Mouse (Mus musculus) E14TG2a.4 (cell line): Measurements from ENCODE around the gene 2210408I21Rik.

Experiments
- CTCF ChIP-seq: conservative IDR thresholded peaks from 2 replicates; pipeline ENCODE4 v1.5.1; 2014; ENCODE audit warnings: low read length
- NANOG ChIP-seq: IDR thresholded peaks from 2 replicates; pipeline ENCODE4 v1.6.1; 2014; ENCODE audit warnings: borderline replicate concordance, low read length, mixed read lengths
- POU5F1 ChIP-seq: IDR thresholded peaks from 2 replicates; pipeline ENCODE4 v1.6.1; 2014; ENCODE audit warnings: low read length, borderline replicate concordance

DNA sequence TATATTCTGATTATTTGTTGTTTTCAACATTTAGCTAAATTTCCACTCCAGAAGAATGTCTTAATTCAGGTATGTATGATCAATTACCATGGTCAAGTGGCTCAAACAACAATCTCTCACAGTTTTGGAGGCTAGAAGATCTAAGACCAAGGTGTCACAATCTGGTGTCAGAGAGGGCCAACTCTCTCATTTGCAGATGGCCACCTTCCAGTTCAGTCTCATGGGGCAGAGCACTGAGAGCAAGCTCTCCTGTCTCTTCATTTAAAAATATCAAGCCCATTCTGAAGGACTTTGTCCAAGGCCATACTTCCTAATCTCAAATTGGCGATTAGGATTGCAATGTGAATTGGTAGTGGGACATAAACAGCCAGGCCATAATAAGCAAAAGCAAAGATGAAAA lies 378.7 kb downstream of the 2210408I21Rik start:
- TF ChIP-seq CTCF (no peak), NANOG (no peak), POU5F1 (no peak)
